Mouse (Mus musculus) ES-CJ7 (cell line): ENCODE measurements around the gene Papss2.
"Not testable (repeated sequence)": the region's sequence is repeated elsewhere in the genome, so short reads cannot be mapped to it uniquely, and the experiment has no call there.

Experiments
- DNase-seq: peaks from one replicate; pipeline ENCODE4 v3.0.0; 2011; ENCODE audit warnings: low read depth, low spot score

The Papss2 gene

DNA sequence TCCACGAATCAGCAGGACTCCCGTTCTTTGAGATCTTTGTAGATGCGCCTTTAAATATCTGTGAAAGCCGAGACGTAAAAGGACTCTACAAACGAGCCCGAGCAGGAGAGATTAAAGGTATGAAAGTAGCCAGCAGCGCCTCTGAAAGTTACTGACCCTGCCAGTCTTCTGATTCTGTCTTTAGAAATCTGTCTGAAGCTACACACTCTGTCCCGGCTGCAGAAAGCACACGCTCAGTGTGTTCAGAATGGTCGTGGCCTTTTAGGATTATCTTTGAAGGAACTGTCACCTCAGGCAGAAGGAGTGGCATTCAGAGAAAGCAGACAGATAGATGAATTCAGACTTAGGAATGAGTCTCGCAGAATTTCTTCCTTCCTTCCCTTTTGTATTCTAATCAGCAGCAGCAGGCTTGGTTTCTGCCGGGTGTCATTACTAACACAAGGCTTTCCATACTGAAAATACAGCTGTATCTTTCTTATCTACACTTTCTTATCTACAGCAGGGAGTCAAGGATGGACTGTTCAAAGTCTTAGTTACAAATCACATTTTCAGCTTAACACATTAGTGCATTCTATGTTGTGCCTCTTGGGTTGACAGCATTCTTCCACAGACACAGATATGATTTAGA is 42.8 kb downstream of the Papss2 start:
- no peak for DNase-seq

DNA sequence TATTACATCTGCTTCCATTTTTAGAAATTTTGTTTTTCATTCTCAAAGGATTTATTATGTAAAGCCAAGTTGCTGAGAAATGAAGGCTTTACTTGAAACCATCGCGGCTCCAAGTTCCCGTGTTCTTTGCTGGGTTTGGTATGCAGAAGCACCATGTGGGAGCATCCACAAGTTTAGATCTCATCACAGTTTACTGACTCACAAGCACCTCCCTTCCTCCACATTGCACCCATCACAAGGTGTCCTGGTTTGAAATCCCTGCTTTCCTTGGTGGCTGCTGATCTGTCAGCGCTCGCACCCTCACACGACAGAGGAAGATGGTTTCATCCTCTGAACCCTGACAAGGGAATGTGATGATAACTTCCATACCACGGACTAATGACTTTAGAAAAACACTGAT is 45.9 kb downstream of the Papss2 start:
- no peak for DNase-seq

DNA sequence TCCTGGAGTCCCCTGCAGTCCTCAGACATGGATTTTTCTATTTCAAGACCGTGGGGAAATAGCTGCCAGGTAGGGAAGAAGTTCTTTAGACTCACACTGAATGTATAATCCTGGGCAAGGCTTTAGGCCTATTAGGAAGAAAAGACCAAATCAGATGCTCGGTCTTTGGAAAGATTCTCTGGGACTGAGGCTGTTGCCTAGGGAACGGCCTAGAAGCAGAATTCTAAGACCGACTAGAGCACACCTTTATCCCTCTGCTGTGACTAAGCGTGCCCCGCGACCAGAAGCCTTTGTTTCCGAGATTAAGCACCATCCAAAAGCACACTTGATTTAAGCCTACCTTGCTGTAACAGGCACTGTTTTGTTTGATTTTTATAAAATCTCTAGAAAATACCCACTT is 46.4 kb downstream of the Papss2 start:
- no peak for DNase-seq

GRCm38 (mm10) chr19:32643642-32644041 is 48.1 kb downstream of the Papss2 start:
- DNase-seq, result no peak

DNA sequence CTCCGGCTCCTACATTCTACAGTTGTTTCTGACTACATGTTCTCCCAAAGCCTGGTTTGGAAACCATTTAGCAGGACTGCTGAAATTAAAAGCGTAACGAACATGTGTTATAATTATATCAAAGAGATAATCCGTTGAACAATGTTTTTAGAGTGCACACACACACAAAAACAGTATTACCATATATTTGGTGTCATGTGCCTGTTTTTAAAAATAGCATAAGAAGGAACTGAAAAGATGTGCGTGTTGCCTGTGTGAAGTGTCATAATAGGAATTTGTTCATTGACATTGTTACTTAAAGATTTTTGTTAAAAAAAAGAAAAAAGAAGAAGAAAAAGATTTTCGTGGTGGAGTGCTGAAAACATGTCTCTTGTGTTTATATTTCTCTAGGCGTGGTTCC is 50.3 kb downstream of the Papss2 start:
- DNase-seq, result no peak

DNA sequence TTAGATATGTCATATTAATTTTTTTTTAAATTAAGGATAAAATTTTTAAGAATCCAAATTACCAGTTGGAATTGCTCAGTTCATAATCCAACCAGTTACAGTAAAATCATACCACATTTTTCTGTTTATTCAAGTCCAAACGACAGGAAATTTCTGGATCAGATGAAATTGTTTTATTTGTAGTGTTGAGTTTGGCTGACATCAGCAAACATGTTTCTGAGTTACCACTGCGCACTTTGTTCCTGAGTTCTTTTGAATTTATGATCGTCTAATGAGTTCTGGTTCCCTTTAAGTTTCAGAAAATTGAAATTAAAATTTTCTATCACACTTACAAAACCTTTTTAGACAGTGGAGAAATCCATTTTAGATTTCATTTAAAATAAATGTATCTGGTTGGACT is 50.8 kb downstream of the Papss2 start:
- DNase-seq, result no peak

- DNase-seq, result peak; percentile 8
Measured at GRCm38 (mm10) chr19:32648019-32648571, 52.5 kb downstream of the Papss2 start.

DNA sequence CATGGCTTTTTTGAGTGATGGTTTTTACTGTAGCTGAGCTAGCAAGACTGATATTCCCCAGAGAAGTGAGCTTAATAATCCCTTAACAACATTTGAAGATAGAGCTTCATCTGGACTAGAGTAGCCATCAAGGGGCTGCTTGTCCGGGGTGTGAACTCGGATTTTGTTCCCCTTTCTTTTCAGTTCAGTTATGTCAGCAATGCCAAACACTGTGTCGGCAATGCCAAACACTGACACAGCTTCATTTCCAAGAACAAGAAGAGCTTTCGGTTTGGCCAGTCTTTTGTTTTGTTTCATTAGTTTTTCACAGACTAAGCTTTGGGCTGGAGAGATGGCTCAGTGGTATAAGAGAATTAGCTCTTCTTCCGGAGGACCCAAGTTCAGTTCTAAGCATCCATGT is 55.5 kb downstream of the Papss2 start:
- DNase-seq, result no peak

GRCm38 (mm10) chr19:32653122-32653521 is 57.5 kb downstream of the Papss2 start:
- no peak for DNase-seq

DNA sequence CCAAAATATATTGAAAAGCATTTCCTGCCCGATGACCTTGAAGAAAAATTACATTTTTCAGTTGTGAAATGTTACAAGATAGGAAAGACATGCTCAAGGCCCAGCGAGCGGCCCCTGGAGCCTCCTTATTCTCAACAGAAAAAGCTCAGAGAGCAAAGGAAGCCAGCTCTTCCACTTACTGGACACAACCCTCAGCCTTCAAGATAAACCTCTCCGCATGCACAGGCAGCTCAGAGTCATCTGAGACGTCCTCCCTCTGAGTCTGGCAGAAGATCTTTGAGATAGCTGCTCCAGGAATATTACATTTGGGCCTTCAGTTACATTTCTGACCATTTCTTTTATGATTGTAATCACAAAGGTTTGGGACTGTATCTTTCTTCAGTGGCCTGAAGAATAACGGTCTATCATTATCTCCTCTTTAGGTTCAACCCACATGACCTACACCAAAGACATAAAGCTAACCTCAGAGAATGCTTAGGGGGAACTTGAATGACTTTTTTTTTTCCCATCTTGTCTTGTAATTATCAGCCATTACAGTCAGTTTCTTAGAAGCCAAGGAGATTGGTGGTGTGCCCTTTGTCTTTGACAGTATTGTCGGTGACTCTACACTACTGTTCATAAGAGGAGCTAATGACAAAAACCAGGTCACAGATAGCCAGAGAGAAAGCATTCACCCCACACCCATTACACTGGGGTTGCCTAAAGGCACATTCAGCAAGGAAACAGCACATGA is 58.2 kb downstream of the Papss2 start:
- DNase-seq, result no peak

DNA sequence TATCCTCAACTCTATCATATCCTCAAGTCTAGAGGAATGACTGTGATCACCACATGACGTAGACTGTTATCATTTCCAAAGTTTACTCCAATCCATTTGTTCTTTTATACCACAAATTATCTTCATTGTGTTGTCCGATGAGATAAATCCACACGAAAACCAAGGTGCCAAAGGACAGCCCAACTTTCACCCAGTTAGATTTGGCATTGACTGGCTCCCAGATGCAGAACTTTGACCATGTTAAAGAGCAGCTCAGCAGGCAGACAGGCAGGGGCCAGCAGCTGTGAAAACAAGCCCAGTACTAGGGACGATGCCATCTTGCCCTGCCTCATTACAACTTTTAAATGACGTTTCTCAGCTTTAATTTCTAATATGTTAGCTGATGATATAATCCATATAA is 63.8 kb downstream of the Papss2 start:
- DNase-seq, result no peak

- no peak for DNase-seq
Measured at GRCm38 (mm10) chr19:32662936-32663335, 67.3 kb downstream of the Papss2 start.

DNA sequence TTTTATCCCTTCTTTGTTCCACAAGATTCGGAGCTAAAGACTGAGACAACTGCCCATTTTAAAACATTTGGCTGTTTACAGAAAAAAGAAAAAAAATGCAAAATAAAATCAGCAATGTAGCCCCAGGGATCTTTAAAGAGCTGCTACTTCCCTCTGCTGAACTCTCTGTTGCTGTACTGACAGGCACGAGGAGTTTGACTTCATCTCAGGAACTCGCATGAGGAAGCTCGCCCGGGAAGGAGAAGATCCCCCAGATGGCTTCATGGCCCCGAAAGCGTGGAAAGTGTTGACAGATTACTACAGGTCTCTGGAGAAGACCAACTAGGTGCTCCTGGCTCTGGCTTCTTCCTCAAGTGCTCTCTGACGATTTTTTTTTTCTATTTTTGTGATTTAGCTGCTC is 69.7 kb downstream of the Papss2 start:
- no peak for DNase-seq

DNA sequence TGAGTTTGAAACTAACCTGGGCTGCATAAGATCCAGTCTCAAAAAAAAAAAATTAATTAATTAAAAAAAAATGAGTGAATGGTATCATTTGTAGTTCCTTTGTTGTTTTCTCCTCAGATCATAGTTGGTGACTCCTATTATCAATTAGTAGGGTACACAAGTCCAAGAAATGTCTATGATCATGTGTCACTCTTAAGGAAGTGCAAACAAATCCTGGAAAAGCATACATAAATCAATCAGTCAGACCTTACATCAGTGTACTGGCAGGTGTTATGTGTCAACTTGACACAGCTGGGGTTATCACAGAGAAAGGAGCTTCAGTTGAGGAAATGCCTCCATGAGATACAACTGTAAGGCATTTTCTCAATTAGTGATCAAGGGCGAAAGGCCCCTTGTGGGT is 72.2 kb downstream of the Papss2 start:
- not testable (repeated sequence) for DNase-seq

DNA sequence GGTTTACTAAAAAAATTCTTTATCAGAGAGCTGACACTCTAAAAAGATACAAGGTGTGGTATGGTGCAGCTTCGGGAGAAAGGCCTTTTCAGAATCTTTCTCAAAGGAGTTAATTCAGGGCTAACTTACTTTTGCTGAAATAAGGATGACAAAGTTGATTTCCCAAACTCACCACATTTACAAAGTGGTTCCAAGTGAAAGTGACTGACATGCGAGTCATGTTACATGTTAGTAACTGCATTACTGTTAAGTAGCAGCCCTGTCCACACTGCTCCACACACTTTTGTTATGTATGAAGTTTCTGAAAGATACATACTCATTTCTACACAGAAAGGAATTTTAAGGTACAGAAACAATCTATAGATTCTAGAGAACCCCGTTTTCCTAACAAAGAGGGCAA is 80.2 kb downstream of the Papss2 start:
- DNase-seq, result no peak

GRCm38 (mm10) chr19:32680894-32681293 is 85.3 kb downstream of the Papss2 start:
- no peak for DNase-seq

DNA sequence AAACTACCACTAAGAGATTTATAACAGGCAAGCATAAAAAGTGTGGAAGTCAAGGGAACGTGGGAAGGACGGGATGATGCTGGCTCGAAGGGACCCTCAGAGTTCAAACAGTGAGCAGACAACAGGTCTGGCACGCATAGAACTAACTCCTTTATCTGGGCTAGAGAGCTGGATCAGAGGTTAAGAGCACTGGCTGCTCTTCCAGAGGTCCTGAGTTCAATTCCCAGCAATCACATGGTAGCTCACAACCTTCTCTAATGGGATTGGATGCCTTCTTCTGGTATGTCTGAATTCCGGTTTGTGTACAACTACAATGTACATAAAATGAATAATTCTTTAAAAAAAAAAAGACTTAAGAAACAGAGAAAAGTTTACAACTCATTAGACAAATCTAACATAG is 87.5 kb downstream of the Papss2 start:
- no peak for DNase-seq

GRCm38 (mm10) chr19:32687721-32688120 is 92.1 kb downstream of the Papss2 start:
- DNase-seq, result no peak

DNA sequence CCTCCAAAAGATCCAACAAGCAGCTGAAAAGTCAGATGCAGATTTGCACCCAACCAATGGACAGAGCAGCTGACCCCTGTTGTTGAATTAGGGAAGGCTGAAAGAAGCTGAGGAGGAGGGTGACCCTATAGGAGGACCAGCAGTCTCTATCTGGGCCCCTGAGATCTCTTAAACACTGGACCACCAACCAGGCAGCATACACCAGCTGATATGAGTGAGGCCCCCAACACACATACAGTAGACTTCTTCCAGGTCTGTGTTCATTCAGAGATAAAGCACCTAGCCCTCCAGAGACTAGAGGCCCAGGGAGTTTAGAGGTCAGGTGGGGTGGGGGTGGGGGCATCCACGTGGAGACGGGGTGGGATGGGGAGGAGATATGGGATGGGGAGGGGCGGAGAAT is 92.6 kb downstream of the Papss2 start:
- DNase-seq, result not testable (repeated sequence)

- no peak for DNase-seq
Measured at GRCm38 (mm10) chr19:32689724-32690123, 94.1 kb downstream of the Papss2 start.

GRCm38 (mm10) chr19:32696674-32697073 is 101.1 kb downstream of the Papss2 start:
- no peak for DNase-seq

- no peak for DNase-seq
Measured at GRCm38 (mm10) chr19:32702191-32702590, 106.6 kb downstream of the Papss2 start.

DNA sequence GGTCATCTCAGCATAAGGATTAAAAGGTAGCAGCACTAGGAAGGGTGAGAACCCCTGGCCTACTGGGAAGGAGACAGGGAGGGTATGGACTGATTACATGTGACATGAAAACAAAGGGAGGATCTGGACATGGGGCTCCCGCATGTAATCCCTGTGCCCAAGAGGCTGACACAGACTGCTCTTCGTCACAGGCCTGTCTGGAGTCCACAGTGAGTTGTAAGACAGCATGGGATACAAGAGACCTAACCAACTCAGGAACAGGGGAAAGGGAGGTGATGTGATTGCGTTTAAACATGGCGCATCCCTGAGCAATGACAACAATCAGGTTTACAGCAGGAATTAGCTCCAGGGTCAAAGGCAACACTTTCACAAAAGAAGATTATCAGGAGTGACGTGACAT is 113.4 kb downstream of the Papss2 start:
- no peak for DNase-seq
